Mouse (Mus musculus) T-helper 1 cell (primary cell): ENCODE measurements at regions not wholly inside any gene's neighbourhood (a gene's known extent, or its start where the extent isn't known, plus 50 kb on each side); places are given as distances from the start of the nearest gene placed in this dataset.
"Not testable (repeated sequence)": the region's sequence is repeated elsewhere in the genome, so short reads cannot be mapped to it uniquely, and the experiment has no call there.

ENCODE experiments used
- in situ Hi-C: fragments of 300-600 bp; cut with MboI, MseI; formaldehyde crosslinking; loops from one replicate; pipeline ENCODE4 v1.15.1; 2025; ENCODE audit warnings: high pct_unique_total_duplicates

GRCm38 (mm10) chr10:46072550-46073470 is 495.2 kb downstream of the Hace1 start:
- in situ Hi-C loops, result loop anchor here (10.0 kb wide), 1 partner anchor 1408 kb away; no protein-coding TSS in a partner anchor

GRCm38 (mm10) chr10:46087766-46088165 is 510.1 kb downstream of the Hace1 start:
- in situ Hi-C loops, result no loop called here

GRCm38 (mm10) chr10:46100837-46101236 is 523.2 kb downstream of the Hace1 start:
- in situ Hi-C loops, result no loop called here

GRCm38 (mm10) chr10:46108810-46109209 is 531.2 kb downstream of the Hace1 start:
- in situ Hi-C loops, result no loop called here

GRCm38 (mm10) chr10:46114631-46115130 is 537.1 kb downstream of the Hace1 start:
- in situ Hi-C loops, result no loop called here

- in situ Hi-C loops, result not testable (repeated sequence)
These were observed 544.8 kb downstream of the Hace1 start for GRCm38 (mm10) chr10:46122409-46122808.

GRCm38 (mm10) chr10:46123795-46124194 is 546.2 kb downstream of the Hace1 start:
- in situ Hi-C loops, result no loop called here

GRCm38 (mm10) chr10:46135120-46135748 is 557.6 kb downstream of the Hace1 start:
- in situ Hi-C loops, result no loop called here

GRCm38 (mm10) chr10:46174035-46174434 is 596.4 kb downstream of the Hace1 start:
- in situ Hi-C loops, result no loop called here

GRCm38 (mm10) chr10:46185763-46186458 is 608.3 kb downstream of the Hace1 start:
- in situ Hi-C loops, result no loop called here

- in situ Hi-C loops, result loop anchor here (10.0 kb wide), 1 partner anchor 1931 kb away; no protein-coding TSS in a partner anchor
These were observed 616.5 kb downstream of the Hace1 start for GRCm38 (mm10) chr10:46194143-46194542.

- in situ Hi-C loops, result no loop called here
These were observed 649.3 kb downstream of the Hace1 start for GRCm38 (mm10) chr10:46226837-46227402.

GRCm38 (mm10) chr10:46229608-46230007 is 652.0 kb downstream of the Hace1 start:
- in situ Hi-C loops, result no loop called here

GRCm38 (mm10) chr10:46235581-46235980 is 658.0 kb downstream of the Hace1 start:
- in situ Hi-C loops, result no loop called here

GRCm38 (mm10) chr10:46255575-46255974 is 677.9 kb downstream of the Hace1 start:
- in situ Hi-C loops, result no loop called here

- in situ Hi-C loops, result no loop called here
These were observed 692.1 kb downstream of the Hace1 start for GRCm38 (mm10) chr10:46269710-46270109.

GRCm38 (mm10) chr10:46273846-46274245 is 696.2 kb downstream of the Hace1 start:
- in situ Hi-C loops, result no loop called here

- in situ Hi-C loops, result no loop called here
These were observed 716.7 kb downstream of the Hace1 start for GRCm38 (mm10) chr10:46294290-46294689.

GRCm38 (mm10) chr10:46298352-46298751 is 720.7 kb downstream of the Hace1 start:
- in situ Hi-C loops, result no loop called here

GRCm38 (mm10) chr10:46299521-46299920 is 721.9 kb downstream of the Hace1 start:
- in situ Hi-C loops, result no loop called here

GRCm38 (mm10) chr10:46320328-46321038 is 742.9 kb downstream of the Hace1 start:
- in situ Hi-C loops, result no loop called here
